Mouse (Mus musculus) brain, embryonic 14.5 days (tissue): ENCODE measurements around the gene Rps8.

Source experiments
- CTCF ChIP-seq: fragments of 200-500 bp; IDR thresholded peaks from 2 replicates; pipeline ENCODE4 v1.5.1; 2012; ENCODE audit warnings: inconsistent platforms, mild to moderate bottlenecking, moderate library complexity, borderline replicate concordance; ENCODE audit not compliant: insufficient read depth, insufficient read length; ENCODE audit errors: extremely low read depth
- POLR2A ChIP-seq: fragments of 200-500 bp; IDR thresholded peaks from 2 replicates; pipeline ENCODE4 v1.6.1; 2012; ENCODE audit warnings: mild to moderate bottlenecking, inconsistent platforms, borderline replicate concordance; ENCODE audit not compliant: poor library complexity, insufficient read depth, insufficient read length, severe bottlenecking; ENCODE audit errors: extremely low read depth

DNA sequence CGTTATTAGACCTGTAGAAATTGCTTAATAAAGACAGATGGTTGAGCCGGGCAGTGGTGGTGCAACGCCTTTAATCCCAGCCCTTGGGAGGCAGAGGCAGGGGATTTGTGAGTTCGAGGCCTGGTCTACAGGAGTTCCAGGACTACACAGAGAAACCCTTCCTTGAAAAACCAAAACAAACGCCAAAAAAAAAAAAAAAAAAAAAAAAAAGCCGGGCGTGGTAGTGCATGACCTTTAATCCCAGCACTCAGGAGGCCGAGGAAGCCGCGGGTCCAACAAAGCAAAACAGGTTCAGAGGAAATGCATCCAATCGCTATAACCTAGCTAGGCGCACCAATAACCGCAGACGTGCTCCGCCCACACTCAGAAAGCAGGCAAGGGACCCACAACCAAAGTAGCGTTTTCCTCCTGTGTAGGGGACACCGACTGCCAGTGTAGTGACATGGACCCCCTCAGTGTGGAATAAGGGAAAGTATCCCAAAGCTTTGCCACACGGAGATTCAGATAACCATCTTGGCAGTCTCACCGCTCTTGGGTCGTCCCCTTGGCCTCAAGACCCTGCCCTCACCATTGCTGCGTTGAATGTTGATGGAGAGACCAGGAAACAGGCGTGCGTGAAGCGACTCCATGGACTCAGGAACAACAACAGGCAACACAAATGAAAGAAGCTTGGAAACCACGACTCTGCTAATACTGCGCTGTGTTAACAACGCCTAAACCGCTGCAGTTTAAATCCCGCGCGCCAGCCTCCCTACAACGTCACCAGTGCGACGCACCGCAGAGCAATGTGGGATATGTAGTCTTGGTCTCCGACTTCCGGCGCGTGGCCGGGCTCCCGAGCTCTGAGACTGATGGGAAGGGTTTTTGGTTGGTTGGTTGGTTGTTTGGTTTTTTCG lies 26.1 kb upstream of the Rps8 start, which contains the start of gene Kif2c:
- TF ChIP-seq CTCF, result no peak
- peak; percentile 35; the same call in 1 of the 2 replicates for TF ChIP-seq POLR2A
